Mouse (Mus musculus) ES-Bruce4 (cell line): Measurements from ENCODE around the gene Olfr522. TPM values are rescaled to one million over a fixed set of nuclear protein-coding genes. Genes with fewer than 3 reads are reported as not detected.
"Not testable (repeated sequence)": the region's sequence is repeated elsewhere in the genome, so short reads cannot be mapped to it uniquely, and the experiment has no call there.

Source experiments
- H3K27ac ChIP-seq: 2 replicates; pipeline ENCODE4 v1.5.1; 2012; ENCODE audit warnings: low read length, inconsistent platforms; ENCODE audit not compliant: insufficient read depth
- H3K27me3 ChIP-seq: 2 replicates; pipeline ENCODE4 v1.6.1; 2012; ENCODE audit warnings: mild to moderate bottlenecking, low read length, inconsistent platforms; ENCODE audit not compliant: control insufficient read depth, poor library complexity, insufficient read depth, severe bottlenecking
- H3K36me3 ChIP-seq: 2 replicates; pipeline ENCODE4 v1.6.1; 2012; ENCODE audit warnings: inconsistent platforms, mild to moderate bottlenecking, low read length, moderate library complexity; ENCODE audit not compliant: control insufficient read depth, poor library complexity, insufficient read depth, severe bottlenecking
- H3K4me1 ChIP-seq: one replicate; pipeline ENCODE4 v1.8.1; 2011; ENCODE audit warnings: low read length; ENCODE audit not compliant: control insufficient read depth, insufficient read depth
- H3K4me3 ChIP-seq: 2 replicates; pipeline ENCODE4 v1.5.1; 2011; ENCODE audit warnings: low read depth, mild to moderate bottlenecking, low read length
- H3K9ac ChIP-seq: 2 replicates; pipeline ENCODE4 v1.6.1; 2012; ENCODE audit warnings: low read depth, mild to moderate bottlenecking, inconsistent platforms; ENCODE audit not compliant: poor library complexity, severe bottlenecking
- H3K9me3 ChIP-seq: replicated peaks from 2 replicates; pipeline ENCODE4 v1.6.1; 2012; ENCODE audit warnings: mild to moderate bottlenecking, low read length, inconsistent platforms; ENCODE audit not compliant: control insufficient read depth, poor library complexity, insufficient read depth, severe bottlenecking
- CTCF ChIP-seq: IDR thresholded peaks from one replicate; pipeline ENCODE4 v1.8.1; 2011; ENCODE audit warnings: low read depth, low read length
- EP300 ChIP-seq: IDR thresholded peaks from 2 replicates; pipeline ENCODE4 v1.6.1; 2011; ENCODE audit warnings: low read depth, low read length; ENCODE audit not compliant: insufficient read depth
- POLR2A ChIP-seq: IDR thresholded peaks from one replicate; pipeline ENCODE4 v1.8.1; 2011; ENCODE audit warnings: low read length; ENCODE audit not compliant: insufficient read depth
- polyA plus RNA-seq: library from polyadenylated mRNA; stranded (reverse); fragments of >200 nt; gene quantifications from 2 replicates; pipeline ENCODE4 v1.2.4, GENCODE M21; 2011; ENCODE audit warnings: low read depth; ENCODE audit not compliant: missing spikeins, insufficient read depth, insufficient read length

Olfr522 gene
- polyA plus RNA-seq, 1 experiment = not detected

GRCm38 (mm10) chr7:140137135-140138020, 27.2 kb downstream of the Olfr522 start, which contains the start of gene Mtg1:
Gene Mtg1 (plus strand): TSS chr7:140137564.
- peak within 1 kb of the TSS; percentile 58 for H3K9ac ChIP-seq
- H3K4me3 ChIP-seq = peak within 1 kb of the TSS; percentile 95
- H3K4me1 ChIP-seq = no peaks in the 10 kb centered on the region
- no peak within 1 kb of the TSS for H3K27ac ChIP-seq
- no peaks in the 10 kb centered on the region for H3K9me3 ChIP-seq
- no peaks in the 10 kb centered on the region; the same call in 1 of the 2 replicates for H3K36me3 ChIP-seq
- H3K27me3 ChIP-seq = no peaks in the 10 kb centered on the region
- no peak for TF ChIP-seq CTCF
- peak; percentile 19; the same call in 1 of the 2 replicates for TF ChIP-seq EP300
- TF ChIP-seq POLR2A = peak; percentile 49

GRCm38 (mm10) chr7:140135106-140135770, 29.3 kb downstream of the Olfr522 start:
- H3K4me1 ChIP-seq = no peaks in the 10 kb centered on the region
- H3K9ac ChIP-seq = no peak overlapping the region
- no peaks in the 10 kb centered on the region for H3K27me3 ChIP-seq
- H3K9me3 ChIP-seq = no peaks in the 10 kb centered on the region
- no peak overlapping the region for H3K4me3 ChIP-seq
- no peak for TF ChIP-seq EP300
- TF ChIP-seq CTCF = no peak
- H3K36me3 ChIP-seq = peaks cover 8% of the 10 kb centered on the region
- H3K27ac ChIP-seq = no peak overlapping the region

- H3K4me3 ChIP-seq, H3K9ac ChIP-seq, H3K4me1 ChIP-seq, H3K27ac ChIP-seq, H3K27me3 ChIP-seq, H3K9me3 ChIP-seq: not testable (repeated sequence)
- H3K36me3 ChIP-seq = peaks cover 13% of the 10 kb centered on the region
Observed at GRCm38 (mm10) chr7:140134033-140134432, 30.5 kb downstream of the Olfr522 start.

GRCm38 (mm10) chr7:140132184-140132583, 32.4 kb downstream of the Olfr522 start:
- H3K4me1 ChIP-seq, H3K27ac ChIP-seq, H3K9me3 ChIP-seq, H3K4me3 ChIP-seq, H3K9ac ChIP-seq, H3K27me3 ChIP-seq: not testable (repeated sequence)
- H3K36me3 ChIP-seq = peaks cover 14% of the 10 kb centered on the region

GRCm38 (mm10) chr7:140127911-140128310, 36.7 kb downstream of the Olfr522 start:
- Histone ChIP-seq H3K4me1 (peaks cover 5% of the 10 kb centered on the region), H3K36me3 (peaks cover 14% of the 10 kb centered on the region), H3K27ac (no peak overlapping the region), H3K9ac (no peak overlapping the region), H3K27me3 (no peaks in the 10 kb centered on the region), H3K4me3 (no peak overlapping the region), H3K9me3 (no peaks in the 10 kb centered on the region)
- TF ChIP-seq POLR2A (no peak), CTCF (no peak), EP300 (no peak)

GRCm38 (mm10) chr7:140126934-140127333, 37.6 kb downstream of the Olfr522 start:
- TF ChIP-seq CTCF = no peak
- no peak for TF ChIP-seq EP300
- no peak for TF ChIP-seq POLR2A
- no peaks in the 10 kb centered on the region for H3K9me3 ChIP-seq
- H3K4me1 ChIP-seq = peaks cover 7% of the 10 kb centered on the region
- H3K27me3 ChIP-seq = no peaks in the 10 kb centered on the region
- H3K4me3 ChIP-seq = 0 out of 2 replicates have a peak overlapping the region, but pooled peaks have one; percentile 1
- no peak overlapping the region for H3K9ac ChIP-seq
- H3K27ac ChIP-seq = no peak overlapping the region
- peaks cover 14% of the 10 kb centered on the region for H3K36me3 ChIP-seq
